Mouse (Mus musculus) MEL-GATA-1-ER (cell line): ENCODE data around the gene Odf2.
A peak's percentile ranks its signal among the peaks of the same experiment; 100 is the strongest.

Source experiments
- DNase-seq: peaks from one replicate; pipeline ENCODE4 v3.0.0-alpha.2; 2012; ENCODE audit warnings: low read depth; ENCODE audit errors: extremely low read depth

Odf2 gene

GRCm38 (mm10) chr2:29889066-29889944 is at the start of gene Odf2:
Gene Odf2 (plus strand): TSS chr2:29889221.
- peak; percentile 86 for DNase-seq

DNA sequence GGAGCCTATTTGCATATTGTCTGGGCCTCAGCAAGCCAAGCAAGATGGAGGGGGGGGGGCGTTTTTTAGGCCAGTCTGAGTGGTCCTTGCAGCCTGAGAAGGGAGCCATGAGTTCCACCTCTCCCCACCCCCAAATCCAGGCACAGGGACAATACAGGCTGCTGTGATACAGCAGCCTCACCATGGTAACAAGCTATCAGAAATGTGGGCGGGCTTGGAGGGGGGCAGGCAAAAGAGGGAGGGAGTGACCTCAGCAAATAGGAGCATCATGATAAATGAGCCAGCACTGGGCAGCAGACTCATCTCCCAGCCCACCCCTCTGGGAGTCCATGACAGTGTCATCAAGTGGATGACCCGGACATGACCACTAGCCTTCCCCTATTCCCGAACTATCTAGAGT is 49.6 kb upstream of the Odf2 start:
- DNase-seq: no peak

DNA sequence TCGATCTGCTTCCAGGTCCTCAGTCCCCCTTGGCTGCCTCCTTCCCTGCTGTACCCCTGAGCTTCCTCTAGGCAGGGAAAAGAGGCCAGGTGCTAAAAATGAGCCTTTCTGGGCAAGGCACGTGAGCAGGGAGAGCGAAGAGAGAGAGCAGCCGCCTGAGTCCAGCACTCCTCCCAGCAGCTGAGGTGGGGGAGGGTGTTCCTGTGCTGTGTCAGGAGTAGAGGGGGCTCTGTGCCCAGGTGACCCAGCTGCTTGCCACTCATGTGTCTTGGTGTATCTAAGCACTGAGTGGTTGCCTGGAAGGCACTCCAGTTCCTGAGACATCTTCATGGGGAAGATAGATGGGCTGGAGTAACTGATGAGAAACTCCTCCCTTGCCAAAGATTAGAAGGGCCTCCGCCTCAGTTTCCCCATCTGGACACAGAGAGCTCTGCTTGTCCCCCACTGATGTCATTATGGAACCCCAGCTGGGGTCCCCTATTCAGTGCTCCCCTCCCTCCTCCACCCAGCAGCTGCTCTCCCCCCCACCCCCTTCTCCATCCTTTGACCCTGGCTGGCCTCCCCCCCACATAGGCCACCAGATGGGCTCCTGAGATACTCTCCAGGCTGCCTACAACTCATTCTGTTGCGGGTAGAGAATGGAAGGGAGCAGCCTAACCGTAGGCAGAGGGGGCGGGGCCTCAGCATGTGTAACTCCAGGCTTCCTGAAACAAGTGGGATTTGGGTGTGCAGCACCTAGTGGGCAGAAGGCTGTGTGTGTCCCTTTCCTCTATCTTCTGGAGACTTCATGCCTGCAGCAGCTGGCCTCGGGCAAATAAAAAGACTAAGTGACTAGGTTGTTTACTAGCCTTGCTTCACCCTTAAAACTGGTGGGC is 45.6 kb upstream of the Odf2 start:
- no peak for DNase-seq

- DNase-seq: no peak
Observed at GRCm38 (mm10) chr2:29844115-29844514, 44.9 kb upstream of the Odf2 start.

DNA sequence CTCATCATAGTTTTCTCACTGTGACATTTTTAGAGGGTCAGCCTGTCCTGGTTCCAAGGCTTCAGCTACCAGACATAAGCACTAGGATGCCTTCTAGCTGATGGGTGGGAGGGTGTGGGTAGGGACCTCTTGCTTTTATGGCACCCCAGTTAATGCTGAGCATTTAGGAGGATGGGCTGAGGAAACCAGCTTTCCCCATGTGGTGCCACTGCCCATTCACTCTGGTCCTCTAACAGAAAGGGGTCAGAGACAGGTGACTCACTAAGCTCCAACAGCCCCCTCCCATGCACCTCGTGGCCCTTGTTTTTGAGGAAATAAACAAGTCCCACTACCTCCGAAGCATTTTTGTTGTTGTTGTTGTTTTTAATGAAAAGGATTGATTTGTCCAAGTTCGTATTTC is 44.4 kb upstream of the Odf2 start:
- no peak for DNase-seq

GRCm38 (mm10) chr2:29845636-29846035 is 43.4 kb upstream of the Odf2 start:
- DNase-seq: no peak

GRCm38 (mm10) chr2:29846061-29846853 is 42.8 kb upstream of the Odf2 start:
- no peak for DNase-seq

DNA sequence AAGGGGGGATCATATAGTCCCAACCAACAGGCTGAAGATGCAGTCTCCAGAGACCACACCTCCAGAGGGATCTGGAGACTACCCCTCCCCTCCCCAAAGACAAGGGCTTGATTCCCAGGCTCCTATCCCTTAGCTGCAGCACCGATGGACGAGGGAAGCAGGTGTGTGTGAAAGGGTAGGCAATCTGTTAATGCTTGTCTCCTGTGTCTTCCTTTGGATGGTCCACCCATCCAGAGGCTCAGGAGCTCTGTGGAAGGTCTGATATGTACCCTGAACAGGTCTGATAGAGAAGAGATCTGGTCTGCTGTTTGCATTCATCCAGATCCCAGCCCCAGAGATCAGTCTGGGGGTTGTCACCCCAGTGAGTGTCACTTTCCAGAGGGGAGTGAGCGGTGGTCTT is 42.1 kb upstream of the Odf2 start:
- DNase-seq: no peak

DNA sequence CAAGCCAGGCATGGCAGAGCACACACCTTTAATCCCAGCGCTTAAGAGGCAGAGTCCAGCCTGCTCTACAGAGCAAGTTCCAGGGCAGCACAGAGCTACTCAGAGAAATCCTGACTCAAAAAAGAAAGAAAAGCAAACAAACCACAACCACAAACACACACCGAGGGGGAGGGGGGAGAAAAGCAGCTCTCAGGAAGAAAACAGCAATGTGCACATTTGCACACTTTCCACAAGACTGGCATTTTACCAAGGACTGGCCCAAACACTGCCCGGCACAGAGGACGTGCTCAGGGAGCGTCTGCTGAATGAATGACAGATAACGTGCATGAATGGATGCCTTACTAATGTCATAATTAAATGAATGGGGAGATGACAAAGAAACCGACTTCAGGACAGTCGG is 40.0 kb upstream of the Odf2 start:
- no peak for DNase-seq

- DNase-seq: no peak
Observed at GRCm38 (mm10) chr2:29849841-29850480, 39.1 kb upstream of the Odf2 start.

- DNase-seq: no peak
Observed at GRCm38 (mm10) chr2:29852957-29853485, 36.0 kb upstream of the Odf2 start.

DNA sequence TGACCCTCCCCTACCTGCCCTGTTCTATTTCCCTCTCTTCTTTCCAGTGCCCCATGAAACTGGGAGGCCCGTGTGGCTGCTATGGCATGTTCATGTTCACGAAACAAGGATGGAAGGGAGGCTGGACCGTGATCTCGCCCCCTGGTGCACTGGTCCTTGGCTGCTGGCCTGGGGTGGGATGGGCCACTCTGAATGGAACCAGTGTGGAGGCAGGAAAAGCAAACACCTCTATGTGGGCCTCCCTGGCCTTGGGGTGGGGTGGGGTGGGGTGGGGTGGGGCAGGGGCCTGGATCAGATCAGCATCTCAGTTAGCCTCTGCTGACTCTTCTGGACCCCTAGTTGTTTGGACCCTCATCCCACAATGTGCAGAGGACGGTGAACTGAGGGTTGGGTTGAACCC is 35.3 kb upstream of the Odf2 start:
- no peak for DNase-seq

GRCm38 (mm10) chr2:29855585-29856210 is 33.3 kb upstream of the Odf2 start:
- no peak for DNase-seq

DNA sequence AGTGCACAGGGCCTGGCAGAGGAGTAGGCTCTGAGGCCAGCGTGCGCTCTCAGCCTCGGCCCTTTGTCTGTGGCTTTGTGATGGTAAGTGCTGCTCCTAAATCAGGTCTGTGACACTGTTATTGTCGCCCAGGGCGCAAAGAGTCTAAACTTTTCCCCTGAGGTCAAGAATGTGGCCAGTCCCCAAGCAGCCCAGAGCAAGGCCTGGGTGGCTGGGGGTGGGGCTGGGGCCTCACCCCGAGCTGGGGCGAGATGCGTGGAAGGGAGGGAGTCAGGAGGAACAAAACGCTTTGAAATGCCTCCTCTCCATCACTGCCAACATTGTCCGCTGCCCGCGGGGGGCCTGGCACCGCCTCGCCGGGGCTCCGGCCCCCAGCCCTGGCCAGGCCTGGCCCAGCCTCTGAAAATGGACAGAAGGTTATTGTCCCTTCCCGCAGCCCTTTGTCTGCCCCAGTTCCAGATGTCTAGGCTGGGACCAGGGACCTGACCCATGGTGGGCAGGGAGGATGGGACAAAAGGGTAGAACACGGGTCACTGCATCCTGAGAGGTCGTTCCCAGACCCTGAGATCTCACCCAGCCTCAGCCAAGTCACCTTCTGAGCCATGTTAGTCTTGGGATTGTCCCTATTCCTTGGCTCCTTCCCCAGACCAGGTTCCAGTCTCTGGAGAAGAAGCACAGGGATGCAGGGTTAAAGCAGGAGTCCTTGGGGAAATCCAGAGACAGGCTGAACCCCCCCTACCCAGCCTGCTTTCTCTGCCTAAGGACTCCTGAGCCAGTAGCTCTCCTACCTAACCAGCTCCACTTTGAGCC is 32.4 kb upstream of the Odf2 start:
- no peak for DNase-seq

DNA sequence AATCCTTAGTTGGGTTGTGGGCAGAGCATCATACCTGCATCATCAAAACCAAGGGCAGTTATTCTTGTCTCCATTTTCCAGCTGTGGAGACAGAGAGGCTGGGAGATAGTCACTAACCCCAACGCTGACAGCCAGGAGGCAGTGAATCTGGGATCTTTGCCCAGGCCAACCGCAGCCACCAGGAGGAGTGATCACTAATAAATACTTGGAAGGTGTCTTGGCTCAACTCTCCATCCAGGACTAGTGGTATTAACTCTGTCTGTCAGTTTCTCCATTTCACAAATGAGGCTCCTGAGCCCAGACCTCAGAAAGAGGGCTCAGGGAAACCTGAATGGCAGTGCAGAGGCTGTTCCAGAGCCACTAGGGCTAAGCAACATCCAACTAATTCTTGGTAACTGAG is 31.7 kb upstream of the Odf2 start:
- no peak for DNase-seq

DNA sequence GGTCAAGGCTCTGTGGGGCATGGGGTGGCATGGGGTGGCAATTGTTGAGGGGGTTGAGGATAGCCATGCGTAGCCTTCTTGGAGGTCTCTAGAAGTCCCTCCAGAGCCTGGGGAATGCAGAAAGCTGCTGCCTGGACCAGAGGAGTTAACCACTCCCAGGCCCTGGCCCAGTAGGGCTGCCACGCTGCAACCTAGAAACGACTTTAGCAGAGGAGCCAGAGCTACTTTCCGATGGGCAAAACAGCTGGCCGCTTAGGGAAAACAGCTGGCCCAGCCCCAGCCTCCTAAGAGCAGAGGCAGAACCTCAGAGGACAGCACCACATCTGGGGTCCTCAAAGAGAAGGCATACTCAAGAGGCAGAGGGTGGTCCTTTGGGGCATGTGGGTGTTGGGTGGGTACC is 31.1 kb upstream of the Odf2 start:
- no peak for DNase-seq

- peak; percentile 21 for DNase-seq
Observed at GRCm38 (mm10) chr2:29858748-29859473, 30.1 kb upstream of the Odf2 start.

GRCm38 (mm10) chr2:29865125-29865524 is 23.9 kb upstream of the Odf2 start:
- DNase-seq: no peak
